Mouse (Mus musculus) liver, embryonic 13.5 days (tissue): ENCODE measurements around the gene Izumo1r. TPM values are rescaled to one million over a fixed set of nuclear protein-coding genes. Genes with fewer than 3 reads are reported as not detected.

Experiments
- ATAC-seq: fragments of 200-750 bp; cut with Nextera tagmentation; 2 replicates; pipeline ENCODE4 v1.8.0; 2017; ENCODE audit warnings: low read depth, mild to moderate bottlenecking, moderate number of reproducible peaks, moderate library complexity
- DNase-seq: peaks from one replicate; pipeline ENCODE4 v3.0.0; 2022
- H3K27ac ChIP-seq: fragments of 300-500 bp; sonication (generic); 2 replicates; pipeline ENCODE4 v1.5.1; 2015; ENCODE audit warnings: moderate library complexity, mild to moderate bottlenecking, inconsistent platforms
- H3K27me3 ChIP-seq: fragments of 300-500 bp; sonication (generic); 2 replicates; pipeline ENCODE4 v1.6.1; 2015; ENCODE audit warnings: mild to moderate bottlenecking, inconsistent platforms
- H3K36me3 ChIP-seq: fragments of 300-500 bp; sonication (generic); 2 replicates; pipeline ENCODE4 v1.6.1; 2015; ENCODE audit warnings: mild to moderate bottlenecking, inconsistent platforms
- H3K4me1 ChIP-seq: fragments of 300-500 bp; sonication (generic); replicated peaks from 2 replicates; pipeline ENCODE4 v1.6.1; 2015; ENCODE audit warnings: inconsistent platforms
- H3K4me2 ChIP-seq: fragments of 300-500 bp; sonication (generic); 2 replicates; pipeline ENCODE4 v1.6.1; 2015; ENCODE audit warnings: inconsistent platforms, mild to moderate bottlenecking, moderate library complexity
- H3K4me3 ChIP-seq: fragments of 300-500 bp; sonication (generic); replicated peaks from 2 replicates; pipeline ENCODE4 v1.5.1; 2015; ENCODE audit warnings: mild to moderate bottlenecking, inconsistent platforms
- H3K9ac ChIP-seq: fragments of 300-500 bp; sonication (generic); 2 replicates; pipeline ENCODE4 v1.6.1; 2015; ENCODE audit warnings: mild to moderate bottlenecking, inconsistent platforms
- H3K9me3 ChIP-seq: fragments of 300-500 bp; sonication (generic); replicated peaks from 2 replicates; pipeline ENCODE4 v1.6.1; 2016; ENCODE audit warnings: inconsistent platforms
- WGBS: fragments of 180-500 bp; shearing (Covaris S2); methylation state at CpG from one replicate; pipeline ENCODE4 v1.1.7; 2015; ENCODE audit not compliant: insufficient replicate concordance; 5-methylcytosine and 5-hydroxymethylcytosine counted together
- polyA plus RNA-seq: library from polyadenylated mRNA; unstranded; fragments of >200 nt; fragmentation: Nextera tagmentation; extraction: Ambion mirVana; gene quantifications from 2 replicates; pipeline ENCODE4 v1.2.1, GENCODE M21; 2015

Gene Izumo1r
- polyA plus RNA-seq, 1 experiment from 2014 or later = not detected

- WGBS = 3% methylated on average over 47 of the region's 47 CpGs
- no peak for ATAC-seq
Observed at GRCm38 (mm10) chr9:14859868-14860639, 43.7 kb downstream of the Izumo1r start, which contains the start of gene Gpr83. TSS of gene Gpr83 (plus strand) at chr9:14860210.

DNA sequence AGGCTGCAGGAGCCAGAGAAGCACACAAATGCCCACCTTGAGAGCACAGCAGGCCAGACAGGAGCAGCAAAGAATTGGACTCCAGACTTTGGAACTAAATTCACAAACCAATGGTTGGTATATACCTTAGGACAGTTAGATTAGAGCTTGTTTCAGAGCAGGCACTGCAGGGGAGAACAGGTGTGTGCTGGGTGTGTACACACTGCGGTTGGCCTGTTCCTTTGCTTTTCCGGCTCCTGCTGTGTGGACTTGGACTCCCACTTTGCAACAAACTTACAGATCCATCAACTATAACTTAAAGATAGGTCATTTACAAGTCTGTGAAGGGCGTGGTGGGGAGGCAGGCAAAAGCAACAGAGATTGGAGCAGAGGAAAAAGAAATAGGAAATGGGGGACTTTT lies 45.0 kb downstream of the Izumo1r start:
- Histone ChIP-seq H3K27me3 (peaks cover 59% of the 10 kb centered on the region), H3K4me2 (no peak overlapping the region), H3K4me3 (no peak overlapping the region), H3K36me3 (no peaks in the 10 kb centered on the region), H3K4me1 (no peaks in the 10 kb centered on the region), H3K9me3 (no peaks in the 10 kb centered on the region), H3K27ac (no peak overlapping the region), H3K9ac (no peak overlapping the region)
- DNase-seq = no peak
- 57% methylated on average over 3 of the region's 3 CpGs for WGBS
- no peak for ATAC-seq

More at GRCm38 (mm10) chr9:14859868-14860639, 43.7 kb downstream of the Izumo1r start, which contains the start of gene Gpr83:
- H3K27me3 ChIP-seq = peaks cover 59% of the 10 kb centered on the region
- DNase-seq = no peak
- H3K9me3 ChIP-seq = no peaks in the 10 kb centered on the region
- no peak within 1 kb of the TSS for H3K9ac ChIP-seq
- peak within 1 kb of the TSS; percentile 30 for H3K4me3 ChIP-seq
- H3K36me3 ChIP-seq = no peaks in the 10 kb centered on the region
- H3K27ac ChIP-seq = no peak within 1 kb of the TSS
- peak within 1 kb of the TSS; percentile 51 for H3K4me2 ChIP-seq
- H3K4me1 ChIP-seq = no peaks in the 10 kb centered on the region

DNA sequence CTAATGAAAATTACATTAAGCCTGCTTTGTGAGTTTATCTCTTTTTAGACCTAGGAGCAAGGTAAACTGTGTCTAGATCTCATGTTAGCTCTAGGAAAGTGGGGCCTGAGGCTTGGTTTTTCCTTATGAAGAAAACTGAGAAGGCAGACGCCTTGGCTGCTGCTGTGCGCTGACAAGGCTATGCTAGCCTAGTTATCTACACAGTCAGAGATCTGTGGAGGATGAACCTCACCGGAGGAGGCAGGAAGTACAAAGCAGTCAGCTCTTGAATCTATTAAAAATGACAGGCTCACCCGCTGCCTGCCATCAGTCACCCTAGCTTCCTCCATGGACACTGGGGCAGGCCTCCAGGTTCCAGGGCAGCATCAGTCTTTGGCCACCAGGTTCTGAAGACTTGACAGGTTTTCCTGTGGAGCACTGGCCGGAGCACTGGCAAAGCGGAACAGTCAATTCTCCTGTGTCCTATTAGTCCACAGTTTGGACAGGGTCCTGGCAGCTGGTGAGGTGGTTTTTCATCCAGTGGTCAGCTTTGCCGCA lies 45.5 kb downstream of the Izumo1r start:
- Histone ChIP-seq H3K9me3 (no peaks in the 10 kb centered on the region), H3K4me1 (no peaks in the 10 kb centered on the region), H3K27ac (no peak overlapping the region), H3K27me3 (peaks cover 59% of the 10 kb centered on the region), H3K9ac (no peak overlapping the region), H3K36me3 (no peaks in the 10 kb centered on the region), H3K4me3 (no peak overlapping the region), H3K4me2 (no peak overlapping the region)
- ATAC-seq (no peak), DNase-seq (no peak)
- WGBS = 41% methylated on average over 7 of the region's 7 CpGs

DNA sequence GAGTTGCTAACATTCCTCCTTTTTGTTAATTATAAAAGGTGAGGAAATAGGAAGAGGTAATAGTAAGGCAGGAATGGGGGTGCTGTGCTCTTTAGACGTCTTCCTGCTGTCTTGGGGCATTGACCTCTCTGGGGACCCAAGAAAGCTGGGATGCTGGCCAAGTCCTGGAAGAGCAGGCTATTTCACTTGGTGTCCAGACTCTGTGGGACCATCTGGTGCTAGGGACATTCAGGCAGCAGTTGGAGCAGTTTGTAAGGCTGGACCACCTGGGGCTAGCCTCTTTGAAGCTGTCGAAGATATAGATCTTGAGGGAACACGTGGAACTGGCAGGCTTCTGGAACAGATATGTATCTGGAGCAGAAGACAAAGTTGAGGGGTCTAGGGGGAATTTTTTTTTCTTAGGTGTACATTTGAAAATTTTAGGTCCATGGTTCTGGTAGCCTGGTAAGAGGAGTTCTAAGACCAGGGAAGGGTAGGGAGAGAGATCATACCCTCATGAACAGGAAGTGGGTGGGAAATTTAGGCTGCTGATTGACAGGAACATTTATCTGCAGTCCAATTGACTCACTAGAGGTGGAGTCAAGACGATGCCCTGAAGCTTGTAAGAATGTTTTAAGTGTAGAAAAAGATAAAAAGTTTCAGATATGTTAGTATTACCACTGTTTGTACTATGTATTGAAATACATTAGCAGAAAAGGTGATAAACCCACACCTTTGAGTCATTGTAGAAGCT lies 46.7 kb downstream of the Izumo1r start:
- Histone ChIP-seq H3K36me3 (no peaks in the 10 kb centered on the region), H3K4me2 (no peak overlapping the region), H3K9me3 (no peaks in the 10 kb centered on the region), H3K9ac (no peak overlapping the region), H3K27ac (no peak overlapping the region), H3K27me3 (peaks cover 50% of the 10 kb centered on the region), H3K4me1 (no peaks in the 10 kb centered on the region), H3K4me3 (no peak overlapping the region)
- ATAC-seq (no peak), DNase-seq (no peak)
- 26% methylated on average over 4 of the region's 4 CpGs for WGBS

DNA sequence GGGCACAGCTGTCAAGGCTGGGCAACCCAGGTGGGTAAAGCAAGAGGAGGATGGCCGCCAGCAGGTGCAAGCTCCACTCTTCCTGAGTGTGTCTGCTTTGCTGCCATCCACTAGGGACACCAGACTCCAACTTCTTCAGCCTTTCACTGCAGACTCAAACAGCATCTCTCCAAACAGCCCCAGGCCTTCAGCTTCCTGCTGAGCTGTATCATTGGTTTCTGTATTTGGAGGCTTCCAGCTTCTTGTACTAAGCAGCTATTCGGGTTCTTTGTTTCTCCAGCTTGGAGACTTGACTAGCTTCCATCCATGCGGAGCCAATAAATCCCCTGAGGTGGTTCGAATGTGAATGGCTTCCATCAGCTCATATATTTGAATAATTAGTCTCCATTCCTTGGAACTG lies 49.2 kb downstream of the Izumo1r start:
- no peak overlapping the region for H3K27ac ChIP-seq
- no peak overlapping the region for H3K4me2 ChIP-seq
- peaks cover 25% of the 10 kb centered on the region for H3K27me3 ChIP-seq
- 63% methylated on average over 4 of the region's 4 CpGs for WGBS
- no peaks in the 10 kb centered on the region for H3K4me1 ChIP-seq
- H3K4me3 ChIP-seq = no peak overlapping the region
- H3K9ac ChIP-seq = no peak overlapping the region
- H3K9me3 ChIP-seq = no peaks in the 10 kb centered on the region
- H3K36me3 ChIP-seq = no peaks in the 10 kb centered on the region
- DNase-seq = no peak
- ATAC-seq = no peak

- Histone ChIP-seq H3K36me3 (no peaks in the 10 kb centered on the region), H3K27ac (no peak overlapping the region), H3K9ac (no peak overlapping the region), H3K9me3 (no peaks in the 10 kb centered on the region), H3K4me1 (no peaks in the 10 kb centered on the region), H3K4me3 (no peak overlapping the region), H3K4me2 (no peak overlapping the region), H3K27me3 (no peaks in the 10 kb centered on the region)
- DNase-seq (no peak), ATAC-seq (no peak)
- 57% methylated on average over 1 of the region's 1 CpGs for WGBS
Observed at GRCm38 (mm10) chr9:14848267-14848935, 55.3 kb downstream of the Izumo1r start.

GRCm38 (mm10) chr9:14846428-14846827 lies 57.3 kb downstream of the Izumo1r start:
- whole genome bisulfite sequencing = 32% methylated on average over 5 of the region's 5 CpGs
- H3K9ac ChIP-seq = no peak overlapping the region
- H3K4me2 ChIP-seq = no peak overlapping the region
- no peaks in the 10 kb centered on the region for H3K36me3 ChIP-seq
- no peak overlapping the region for H3K27ac ChIP-seq
- H3K27me3 ChIP-seq = no peaks in the 10 kb centered on the region
- DNase-seq (no peak), ATAC-seq (no peak)
- H3K4me3 ChIP-seq = no peak overlapping the region
- no peaks in the 10 kb centered on the region for H3K4me1 ChIP-seq
- no peaks in the 10 kb centered on the region for H3K9me3 ChIP-seq

GRCm38 (mm10) chr9:14843901-14844300 lies 59.8 kb downstream of the Izumo1r start:
- no peak overlapping the region for H3K27ac ChIP-seq
- no peaks in the 10 kb centered on the region for H3K9me3 ChIP-seq
- no peaks in the 10 kb centered on the region for H3K27me3 ChIP-seq
- no peak overlapping the region for H3K9ac ChIP-seq
- ATAC-seq (no peak), DNase-seq (no peak)
- H3K4me2 ChIP-seq = no peak overlapping the region
- no peak overlapping the region for H3K4me3 ChIP-seq
- 76% methylated on average over 3 of the region's 3 CpGs for WGBS
- no peaks in the 10 kb centered on the region for H3K4me1 ChIP-seq
- no peaks in the 10 kb centered on the region for H3K36me3 ChIP-seq

- H3K27me3 ChIP-seq = no peaks in the 10 kb centered on the region
- no peak overlapping the region for H3K27ac ChIP-seq
Observed at GRCm38 (mm10) chr9:14843311-14843857, 60.4 kb downstream of the Izumo1r start.

GRCm38 (mm10) chr9:14841878-14842761 lies 61.6 kb downstream of the Izumo1r start:
- H3K36me3 ChIP-seq = 0 out of 2 replicates have a peak, but pooled peaks cover 4% of the 10 kb centered on the region
- no peak overlapping the region for H3K4me3 ChIP-seq
- H3K27ac ChIP-seq = no peak overlapping the region
- no peaks in the 10 kb centered on the region for H3K4me1 ChIP-seq
- no peak for ATAC-seq
- no peaks in the 10 kb centered on the region for H3K9me3 ChIP-seq
- 76% methylated on average over 10 of the region's 10 CpGs for WGBS
- H3K4me2 ChIP-seq = no peak overlapping the region
- no peaks in the 10 kb centered on the region for H3K27me3 ChIP-seq
- H3K9ac ChIP-seq = no peak overlapping the region
- no peak for DNase-seq

More at GRCm38 (mm10) chr9:14843311-14843857, 60.4 kb downstream of the Izumo1r start:
- ATAC-seq (no peak), DNase-seq (no peak)
- no peak overlapping the region for H3K4me3 ChIP-seq
- no peaks in the 10 kb centered on the region for H3K4me1 ChIP-seq
- H3K9ac ChIP-seq = no peak overlapping the region
- no peaks in the 10 kb centered on the region for H3K9me3 ChIP-seq
- H3K36me3 ChIP-seq = no peaks in the 10 kb centered on the region
- 77% methylated on average over 6 of the region's 6 CpGs for WGBS
- H3K4me2 ChIP-seq = no peak overlapping the region
